Mouse (Mus musculus) naive thymus-derived CD4-positive, alpha-beta T cell, adult 2 months (primary cell): ENCODE results near the gene Chd2.

Source experiments
- DNase-seq: peaks from one replicate; pipeline ENCODE4 v3.0.0-alpha.2; 2011; ENCODE audit warnings: low read depth

Chd2 gene

DNA sequence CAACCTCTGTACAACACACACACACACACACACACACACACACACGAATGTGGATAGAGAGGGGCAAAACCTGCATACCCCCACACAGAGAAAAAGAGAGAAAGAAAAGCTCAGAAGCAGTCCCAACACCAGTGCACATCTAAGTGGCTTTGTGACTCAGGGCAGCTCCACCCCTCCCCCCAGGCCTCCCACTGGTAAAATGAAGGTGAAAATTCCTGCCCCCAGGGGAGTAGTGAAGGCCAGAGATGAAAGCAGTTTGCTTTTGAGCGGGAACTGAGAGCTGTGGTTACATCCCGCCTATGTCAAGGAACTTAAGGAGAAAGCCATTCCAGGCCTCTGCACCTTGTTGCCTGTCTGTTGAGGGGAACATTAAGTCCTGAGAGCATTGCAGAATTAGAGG, 138.1 kb downstream of the Chd2 start:
- DNase-seq = no peak

GRCm38 (mm10) chr7:73402671-73403070, 139.0 kb downstream of the Chd2 start:
- DNase-seq = no peak

DNA sequence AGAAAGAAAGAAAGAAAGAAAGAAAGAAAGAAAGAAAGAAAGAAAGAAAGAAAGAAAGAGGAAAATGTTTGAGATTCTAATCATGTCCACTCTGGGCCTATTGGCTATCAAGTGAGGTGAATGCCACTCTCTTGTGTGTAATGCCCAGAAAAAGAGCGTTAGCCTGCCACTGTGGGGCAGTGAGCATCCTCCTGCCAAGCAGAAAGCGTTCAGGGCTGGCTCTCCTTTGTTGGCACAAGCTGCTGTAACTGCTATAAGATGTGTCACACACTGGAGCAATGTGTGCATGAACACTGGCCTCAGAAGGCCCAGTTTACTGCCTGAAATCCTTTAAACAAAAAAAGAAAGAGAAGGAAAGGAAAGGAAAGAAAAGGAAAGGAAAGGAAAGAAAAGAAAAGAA, 139.5 kb downstream of the Chd2 start:
- no peak for DNase-seq

DNA sequence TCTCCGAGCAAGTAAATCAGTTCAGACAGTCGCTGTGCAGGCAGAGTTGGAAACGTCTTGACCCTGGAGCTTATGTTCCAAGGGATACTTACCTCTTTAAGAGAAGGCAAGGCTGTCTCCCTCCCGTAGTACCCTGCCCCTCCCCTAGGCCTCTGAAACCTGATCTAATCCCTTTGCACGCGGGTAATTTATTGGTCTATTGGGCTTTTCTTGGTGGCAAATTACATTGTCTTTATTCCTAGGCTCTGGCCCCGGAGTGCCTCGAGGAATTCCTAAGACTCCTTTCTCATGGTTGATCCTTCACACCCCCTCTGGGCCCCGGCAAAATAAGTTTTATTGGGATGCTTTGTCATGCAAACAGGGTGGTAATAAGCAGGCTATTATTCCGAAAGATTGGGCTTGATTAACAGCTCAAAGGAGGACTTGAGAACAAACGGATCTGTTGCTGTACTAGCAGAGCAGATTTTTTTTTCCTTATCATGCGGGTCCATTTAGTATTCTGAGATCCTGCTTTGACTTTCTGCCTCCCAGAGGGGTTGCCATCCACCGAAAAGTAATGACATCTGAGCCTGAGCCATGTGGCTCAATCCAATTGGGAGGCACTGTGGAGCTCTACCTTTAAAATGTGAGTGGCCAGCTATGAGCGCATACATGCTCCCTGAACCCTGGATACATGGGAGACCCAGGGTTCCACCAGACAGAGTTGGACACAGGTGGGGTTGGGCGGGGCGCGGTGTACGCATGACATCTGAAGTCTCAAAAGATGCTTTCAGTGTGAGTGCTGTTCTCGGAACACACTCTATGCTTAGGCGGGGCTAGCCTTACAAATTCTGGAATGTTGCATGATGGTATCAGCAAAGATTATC, 141.3 kb downstream of the Chd2 start:
- DNase-seq = no peak

- peak; percentile 52 for DNase-seq
These were observed 142.1 kb downstream of the Chd2 start for GRCm38 (mm10) chr7:73399501-73400044.

DNA sequence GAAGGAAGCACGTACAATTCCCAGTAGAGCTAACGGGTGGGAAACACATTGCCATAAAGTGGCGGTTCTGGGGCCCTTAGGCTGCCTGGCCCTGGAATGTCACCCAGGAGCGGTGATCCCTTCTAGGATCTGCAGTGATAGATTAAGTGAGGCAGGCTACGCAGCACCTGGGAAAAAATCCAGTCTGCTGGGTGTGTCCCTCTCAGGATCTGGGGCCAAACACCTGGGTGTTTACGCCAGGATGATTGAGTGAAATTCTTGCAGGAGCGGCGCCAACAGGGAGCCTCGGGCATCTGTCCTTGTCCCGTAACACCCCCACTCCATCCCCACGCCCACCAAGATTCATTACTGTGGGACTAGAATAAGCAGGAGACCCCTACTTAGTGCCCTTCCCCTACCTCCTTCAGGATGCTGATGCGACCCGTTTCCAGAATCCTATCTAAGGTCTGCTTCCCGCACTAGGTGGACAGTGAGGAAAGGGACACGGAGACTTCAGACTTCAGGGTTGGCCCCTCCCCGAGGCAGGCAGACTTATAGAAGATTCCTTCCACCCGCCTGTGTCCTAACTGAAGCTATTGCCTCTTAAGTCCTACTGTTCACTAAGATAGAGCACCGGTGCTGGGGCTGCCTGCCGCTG, 142.7 kb downstream of the Chd2 start:
- no peak for DNase-seq

- no peak for DNase-seq
These were observed 143.3 kb downstream of the Chd2 start for GRCm38 (mm10) chr7:73398319-73398718.

GRCm38 (mm10) chr7:73394013-73394409, 147.6 kb downstream of the Chd2 start:
- no peak for DNase-seq

- DNase-seq = no peak
These were observed 148.2 kb downstream of the Chd2 start for GRCm38 (mm10) chr7:73393307-73394012.

- no peak for DNase-seq
These were observed 149.3 kb downstream of the Chd2 start for GRCm38 (mm10) chr7:73392359-73392758.

DNA sequence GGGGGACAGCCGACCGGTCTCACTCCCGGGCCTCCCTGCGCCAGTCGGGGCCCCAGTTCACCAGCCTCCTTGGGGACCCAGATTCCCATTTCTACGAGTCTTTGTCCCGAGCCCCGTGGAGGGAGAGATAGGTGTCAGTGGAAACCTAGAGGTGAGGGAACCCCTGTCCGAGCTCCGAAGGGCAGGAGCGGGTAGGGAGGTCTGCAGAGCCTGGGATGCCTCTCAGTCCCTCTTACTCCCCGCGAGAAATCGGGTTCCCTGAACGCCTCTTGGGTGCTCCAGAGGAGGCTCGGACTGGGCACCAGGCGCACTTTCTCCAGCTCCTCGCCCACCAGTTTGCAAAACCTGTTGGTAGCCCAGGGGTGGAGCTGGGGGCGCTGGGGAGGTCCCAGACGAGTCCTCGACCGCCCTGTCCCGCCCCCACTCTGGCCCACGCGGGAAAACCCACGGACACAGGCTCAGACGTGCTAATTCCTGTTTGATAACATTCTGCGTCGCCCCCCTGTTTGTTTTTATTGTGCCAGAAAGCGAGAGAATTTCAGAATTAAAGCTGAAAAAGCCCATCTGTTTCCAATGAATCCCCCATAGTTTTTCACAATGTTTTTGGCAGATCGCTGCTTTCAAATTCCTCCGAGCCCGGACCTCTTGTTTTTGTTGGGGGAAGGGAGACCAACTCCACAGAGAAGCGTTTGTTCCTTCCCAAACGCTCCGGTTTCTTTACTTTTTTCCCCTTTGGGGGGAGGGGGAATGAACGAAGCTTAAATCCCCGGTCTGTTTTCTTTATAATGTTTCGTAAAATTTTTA, 149.9 kb downstream of the Chd2 start:
- no peak for DNase-seq

DNA sequence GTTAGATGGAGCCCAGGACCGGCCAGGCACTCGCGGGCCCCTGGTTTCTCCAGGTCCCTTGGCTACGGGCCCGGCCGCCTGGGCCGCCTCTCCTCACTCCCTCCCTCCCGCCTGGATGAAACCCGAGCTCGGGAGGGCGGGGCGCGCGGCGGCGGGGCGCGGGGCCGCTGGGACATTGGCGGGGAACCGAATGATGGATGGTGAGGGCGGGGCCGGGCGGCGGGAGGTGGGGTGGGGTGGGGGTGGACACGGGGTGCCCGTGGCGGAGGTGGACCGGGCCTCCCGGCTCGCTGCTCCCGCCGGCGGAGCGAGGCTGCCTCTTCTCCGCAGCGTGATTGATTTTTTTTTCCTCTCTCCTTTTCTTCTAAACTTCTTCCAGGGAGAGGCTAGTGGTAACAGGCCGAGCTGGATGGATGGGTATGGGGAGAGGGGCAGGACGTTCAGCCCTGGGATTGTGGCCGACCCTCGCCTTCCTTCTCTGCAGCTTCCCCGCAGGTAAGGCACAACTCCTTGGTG, 150.6 kb downstream of the Chd2 start:
- no peak for DNase-seq

- DNase-seq = no peak
These were observed 151.1 kb downstream of the Chd2 start for GRCm38 (mm10) chr7:73390426-73391001.

DNA sequence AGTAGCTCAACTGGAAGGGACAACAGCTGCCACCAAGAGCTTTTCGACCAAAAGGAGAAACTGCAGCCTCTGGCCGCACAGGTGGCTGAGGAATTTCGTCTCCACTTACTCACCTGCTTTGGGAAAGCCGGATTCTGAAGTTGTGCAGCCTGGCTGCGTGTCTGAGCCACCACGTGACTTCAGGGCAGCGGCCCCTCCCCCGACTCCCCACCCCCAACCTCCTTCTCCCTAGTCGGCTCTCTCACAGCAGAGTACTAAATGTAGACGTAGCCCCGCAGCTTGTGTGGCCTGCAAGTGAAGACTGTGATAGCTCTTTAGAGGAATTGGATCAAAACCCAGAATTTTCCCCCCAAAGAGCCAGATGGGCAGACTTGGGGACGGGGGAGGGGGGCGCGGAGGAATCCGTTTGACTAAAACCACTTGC, 151.7 kb downstream of the Chd2 start:
- DNase-seq = no peak

DNA sequence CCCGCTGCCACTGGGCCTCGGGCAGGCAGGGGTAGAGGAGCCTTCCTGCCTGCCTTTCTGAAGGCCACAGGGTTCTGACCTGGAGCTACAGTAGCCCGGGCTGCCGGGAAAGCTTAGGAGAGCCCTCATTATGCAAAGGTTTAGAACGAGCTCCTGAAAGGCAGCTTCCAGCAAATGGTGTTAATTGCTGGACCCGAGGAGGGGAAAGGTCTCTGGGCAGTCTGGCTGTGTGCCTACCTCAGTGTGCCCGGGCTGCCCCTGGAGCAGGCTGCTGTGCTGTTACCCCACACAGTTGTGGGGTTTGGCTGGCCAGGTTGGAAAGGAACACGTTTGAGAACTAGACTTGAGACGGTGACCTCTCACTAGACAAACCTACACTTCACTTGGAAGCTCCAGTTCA, 152.2 kb downstream of the Chd2 start:
- no peak for DNase-seq

DNA sequence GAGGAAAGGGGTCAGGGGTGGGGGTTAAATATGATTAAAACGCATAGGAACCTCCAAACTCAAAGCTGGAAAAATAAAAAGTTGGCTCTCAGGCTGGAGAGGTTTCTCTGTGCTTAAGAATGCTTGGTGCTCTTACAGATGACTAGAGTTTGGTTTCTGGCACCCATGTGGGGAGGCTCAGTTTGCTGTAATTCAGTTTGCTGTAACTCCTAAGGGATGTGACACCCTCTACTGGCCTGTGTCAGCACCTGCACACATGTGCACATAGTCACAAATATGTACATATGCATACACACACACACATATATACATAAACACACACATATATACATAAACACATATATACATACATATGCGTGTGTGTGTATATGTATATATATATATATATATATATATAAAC, 152.8 kb downstream of the Chd2 start:
- no peak for DNase-seq

DNA sequence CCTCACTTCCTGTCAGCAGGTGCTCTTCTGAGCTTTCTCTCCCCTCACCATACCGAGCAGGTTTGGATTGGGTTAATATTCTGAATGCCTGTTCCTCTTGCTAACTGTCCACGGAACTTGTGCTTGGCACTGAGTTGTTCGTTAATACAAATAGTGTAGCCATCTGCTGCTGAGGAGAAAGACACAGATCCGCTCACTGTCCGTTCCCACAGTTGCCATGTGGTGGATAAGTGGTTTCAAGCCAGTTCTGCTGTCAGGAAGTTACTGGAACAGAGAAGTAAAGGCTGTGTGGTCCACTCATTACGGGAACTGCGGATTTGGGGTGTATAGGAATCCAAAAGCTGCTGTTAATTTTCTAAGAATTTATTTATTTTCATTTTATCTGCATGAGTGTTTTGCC, 158.8 kb downstream of the Chd2 start:
- DNase-seq = no peak

DNA sequence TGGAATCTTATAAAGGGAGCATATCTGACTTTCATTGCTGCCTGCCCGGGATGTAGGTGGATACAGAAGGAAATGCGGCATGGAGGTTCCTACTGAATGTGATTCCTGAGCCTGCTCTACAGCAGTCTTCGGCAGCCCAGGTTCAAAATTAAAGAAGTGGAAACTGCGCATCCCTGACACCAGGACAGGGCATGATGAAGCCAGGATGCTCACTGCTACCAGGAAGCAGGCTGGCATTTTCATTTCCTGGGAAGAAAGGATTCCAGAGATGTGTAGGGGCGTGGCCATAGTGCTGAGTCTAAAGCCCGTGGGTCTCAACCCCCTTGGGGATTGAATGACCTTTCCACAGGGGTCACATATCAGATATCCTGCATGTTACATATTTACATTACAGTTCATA, 163.6 kb downstream of the Chd2 start:
- DNase-seq = no peak

- no peak for DNase-seq
These were observed 164.3 kb downstream of the Chd2 start for GRCm38 (mm10) chr7:73377307-73377706.
